Mouse (Mus musculus) brown adipose tissue, adult 24 weeks (tissue): ENCODE results near the gene Aacs. TPM values are rescaled to one million over a fixed set of nuclear protein-coding genes. Genes with fewer than 3 reads are reported as not detected.
"Not testable (repeated sequence)": the region's sequence is repeated elsewhere in the genome, so short reads cannot be mapped to it uniquely, and the experiment has no call there.

Experiments used
- H3K27ac ChIP-seq: fragments of 200-500 bp; replicated peaks from 2 replicates; pipeline ENCODE4 v1.5.1; 2012; ENCODE audit warnings: low read depth, mild to moderate bottlenecking, low read length
- H3K4me1 ChIP-seq: fragments of 200-500 bp; 2 replicates; pipeline ENCODE4 v1.6.1; 2012; ENCODE audit warnings: low read length, mixed read lengths; ENCODE audit not compliant: control insufficient read depth, insufficient read depth, insufficient read length
- H3K4me3 ChIP-seq: fragments of 200-500 bp; 2 replicates; pipeline ENCODE4 v1.5.1; 2012; ENCODE audit warnings: low read depth, mild to moderate bottlenecking, low read length, moderate library complexity; ENCODE audit not compliant: insufficient read depth
- polyA plus RNA-seq: library from polyadenylated mRNA; stranded (reverse); fragments of >200 nt; gene quantifications from 2 replicates; pipeline ENCODE4 v1.2.4, GENCODE M21; 2012; ENCODE audit not compliant: missing spikeins, insufficient read depth, insufficient read length

The Aacs gene
- polyA plus RNA-seq, result 151 and 265 TPM in 2 replicates

GRCm38 (mm10) chr5:125475601-125476285 lies at the start of gene Aacs:
TSS of gene Aacs (plus strand) at chr5:125475814.
- peaks cover 14% of the 10 kb centered on the region for H3K4me1 ChIP-seq
- H3K4me3 ChIP-seq, result peak within 1 kb of the TSS; percentile 64
- peak within 1 kb of the TSS; percentile 12; the same call in 1 of the 2 replicates for H3K27ac ChIP-seq

DNA sequence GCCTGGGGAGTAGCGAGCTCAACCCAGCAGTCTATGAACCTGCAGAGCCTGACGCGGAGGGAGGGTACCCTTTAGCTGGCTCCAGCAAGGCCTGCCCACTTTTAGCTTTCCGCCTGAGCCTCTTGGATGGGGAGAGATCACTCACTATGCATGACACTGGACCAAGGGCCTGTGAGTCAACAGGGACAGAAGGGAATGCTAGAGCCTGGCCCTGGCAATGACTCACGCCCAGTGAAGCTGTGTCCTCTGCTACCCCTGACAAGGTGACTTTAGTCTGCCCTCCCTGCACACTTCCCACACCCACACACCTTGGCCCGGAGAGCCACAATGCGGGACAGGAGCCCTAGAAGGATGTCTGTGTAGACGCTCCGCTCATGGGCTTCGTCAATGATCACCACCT lies 49.3 kb upstream of the Aacs start:
- H3K4me3 ChIP-seq, result no peak overlapping the region
- no peak overlapping the region for H3K27ac ChIP-seq
- no peaks in the 10 kb centered on the region for H3K4me1 ChIP-seq

DNA sequence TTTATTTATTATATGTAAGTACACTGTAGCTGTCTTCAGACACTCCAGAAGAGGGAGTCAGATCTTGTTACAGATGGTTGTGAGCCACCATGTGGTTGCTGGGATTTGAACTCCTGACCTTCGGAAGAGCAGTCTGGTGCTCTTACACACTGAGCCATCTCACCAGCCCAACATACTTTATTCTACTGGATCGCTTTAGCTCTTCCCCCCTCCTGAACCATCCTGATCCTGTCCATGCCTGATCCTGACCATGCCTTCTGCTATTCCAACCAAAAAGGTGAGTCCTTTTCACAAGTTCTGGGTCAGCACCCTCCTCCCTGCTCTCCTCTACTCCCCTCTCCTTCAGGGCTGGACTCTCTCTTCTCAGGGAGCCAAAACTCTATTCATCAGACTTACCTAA lies 43.3 kb upstream of the Aacs start:
- not testable (repeated sequence) for H3K27ac ChIP-seq, H3K4me1 ChIP-seq, H3K4me3 ChIP-seq

DNA sequence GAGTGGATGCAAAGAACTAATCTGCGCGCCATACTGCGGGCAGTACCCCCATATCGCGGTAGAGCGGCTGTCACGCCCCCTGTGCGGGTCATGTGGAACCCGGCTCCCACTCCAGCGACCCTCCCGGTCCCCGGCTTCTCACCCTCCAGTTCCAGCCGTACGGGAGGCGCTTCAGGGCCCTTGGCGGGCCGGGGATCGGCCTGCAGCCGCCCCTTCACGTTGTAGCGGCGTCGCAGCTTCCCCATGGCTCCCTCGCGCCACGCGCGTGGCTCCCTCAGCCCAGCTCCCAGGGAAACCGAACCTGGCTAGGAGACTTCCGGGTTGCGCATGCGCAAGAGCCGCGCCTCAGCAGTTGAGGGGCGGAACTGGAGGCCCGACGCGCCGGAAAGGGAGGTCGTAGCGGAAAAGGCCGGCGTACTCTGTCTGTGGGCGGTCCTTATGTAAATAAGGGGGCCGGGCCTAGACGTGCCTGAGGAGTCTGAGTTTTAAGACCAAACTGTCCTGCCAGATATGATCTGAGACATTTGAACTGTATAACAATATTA lies 41.7 kb upstream of the Aacs start, which contains the start of gene Dhx37:
TSS of gene Dhx37 (minus strand) at position 329 of the 545 bp plus-strand sequence.
- H3K4me3 ChIP-seq, result peak within 1 kb of the TSS; percentile 86
- H3K27ac ChIP-seq, result peak within 1 kb of the TSS; percentile 31
- H3K4me1 ChIP-seq, result peaks cover 3% of the 10 kb centered on the region; the same call in 1 of the 2 replicates

DNA sequence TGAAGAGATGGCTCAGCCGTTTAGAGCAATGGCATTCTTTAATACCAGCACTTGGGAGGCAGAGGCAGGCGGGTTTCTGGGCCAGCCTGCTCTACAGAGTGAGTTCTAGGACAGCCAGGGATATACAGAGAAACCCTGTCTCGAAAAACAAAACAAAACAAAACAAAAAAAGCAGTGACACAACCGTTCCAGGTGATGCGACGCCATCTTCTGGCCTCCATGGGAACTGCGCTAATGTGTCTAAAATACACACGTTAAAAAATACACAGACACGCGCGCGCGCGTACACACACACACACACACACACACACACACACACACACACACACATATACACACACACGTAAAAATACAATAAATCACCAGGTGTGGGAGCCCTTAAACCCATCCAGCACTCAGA lies 41.3 kb upstream of the Aacs start:
- Histone ChIP-seq H3K4me3 (0 out of 2 replicates have a peak overlapping the region, but pooled peaks have one; percentile 18), H3K27ac (peak overlapping the region; percentile 31; the same call in 1 of the 2 replicates)
- H3K4me1 ChIP-seq, result not testable (repeated sequence)

GRCm38 (mm10) chr5:125440583-125441233 lies 34.9 kb upstream of the Aacs start:
- H3K27ac ChIP-seq, result peak overlapping the region; percentile 35
- H3K4me3 ChIP-seq, result peak overlapping the region; percentile 72
- H3K4me1 ChIP-seq, result no peaks in the 10 kb centered on the region

DNA sequence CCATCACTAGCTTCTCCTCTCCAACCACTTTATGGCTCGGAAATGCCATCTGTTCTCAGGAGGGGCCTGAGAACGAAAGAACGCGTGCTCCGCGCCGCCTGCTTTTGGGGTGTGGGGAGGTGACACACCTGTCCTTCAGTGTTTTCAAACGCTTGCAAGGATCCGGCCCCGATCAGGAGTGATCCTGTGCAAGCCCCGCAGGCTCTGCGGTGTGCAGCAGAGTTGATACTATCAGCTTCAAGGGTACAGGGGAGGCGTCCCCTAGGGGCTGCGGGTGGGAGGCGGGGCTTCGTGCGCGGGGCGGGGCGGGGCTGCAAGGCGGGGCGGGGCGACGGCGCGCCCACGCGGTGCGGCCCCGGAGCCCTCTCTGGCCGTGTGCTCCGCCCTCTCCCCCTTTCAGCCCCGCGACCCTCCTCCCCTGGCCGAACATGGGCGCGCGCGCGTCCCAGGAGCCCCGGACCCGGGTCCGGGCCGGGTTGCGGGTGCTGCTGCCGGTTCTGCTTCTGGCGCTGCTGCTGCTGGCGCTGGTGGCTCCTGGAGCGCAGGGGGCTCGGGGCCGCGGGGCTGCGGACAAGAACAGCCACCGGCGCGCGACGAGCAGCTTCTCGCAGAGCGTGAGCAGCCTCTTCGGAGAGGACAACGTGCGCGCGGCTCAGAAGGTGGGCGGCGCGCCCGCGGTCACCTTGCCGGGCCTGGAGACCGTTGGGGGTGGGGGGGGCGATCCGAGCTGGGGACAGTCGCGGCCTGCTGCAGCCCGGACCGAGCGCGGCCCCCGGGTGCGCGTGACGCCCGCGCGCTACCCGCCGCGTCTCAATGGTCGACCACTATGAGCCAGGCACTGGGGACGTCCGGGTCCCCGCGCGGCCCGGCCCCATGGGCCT lies 34.1 kb upstream of the Aacs start, which contains the start of gene Bri3bp:
TSS of gene Bri3bp (plus strand) at position 335 of the 881 bp plus-strand sequence.
- no peaks in the 10 kb centered on the region for H3K4me1 ChIP-seq
- peak within 1 kb of the TSS; percentile 35 for H3K27ac ChIP-seq
- H3K4me3 ChIP-seq, result peak within 1 kb of the TSS; percentile 87

- 0 out of 2 replicates have a peak overlapping the region, but pooled peaks have one; percentile 27 for H3K27ac ChIP-seq
- no peaks in the 10 kb centered on the region for H3K4me1 ChIP-seq
These were observed 33.2 kb upstream of the Aacs start for GRCm38 (mm10) chr5:125442136-125442995.

DNA sequence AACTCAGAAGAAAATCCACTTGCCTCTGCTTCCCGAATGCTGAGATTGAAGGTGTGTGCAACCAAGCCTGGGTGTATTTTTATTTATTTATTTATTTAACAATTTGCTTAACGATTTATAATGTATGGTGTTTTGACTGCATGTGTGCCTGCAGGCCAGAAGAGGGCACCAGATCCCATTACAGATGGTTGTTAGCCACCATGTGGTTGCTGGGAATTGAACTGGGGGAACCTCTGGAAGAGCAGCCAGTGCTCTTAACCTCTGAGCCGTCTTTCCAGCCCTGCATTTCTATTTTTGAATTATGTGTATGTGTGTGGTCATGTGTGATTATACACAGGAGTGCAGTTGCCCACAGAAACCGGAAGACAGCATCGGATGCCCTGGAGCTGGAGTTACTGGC lies 32.3 kb upstream of the Aacs start:
- Histone ChIP-seq H3K4me1 (no peaks in the 10 kb centered on the region), H3K27ac (no peak overlapping the region), H3K4me3 (no peak overlapping the region)

More at GRCm38 (mm10) chr5:125442136-125442995, 33.2 kb upstream of the Aacs start:
- H3K4me3 ChIP-seq, result peak overlapping the region; percentile 87

- Histone ChIP-seq H3K4me3 (no peak overlapping the region), H3K4me1 (no peaks in the 10 kb centered on the region), H3K27ac (no peak overlapping the region)
These were observed 31.7 kb upstream of the Aacs start for GRCm38 (mm10) chr5:125443915-125444314.

GRCm38 (mm10) chr5:125444554-125444953 lies 31.1 kb upstream of the Aacs start:
- H3K27ac ChIP-seq, result no peak overlapping the region
- no peaks in the 10 kb centered on the region for H3K4me1 ChIP-seq
- no peak overlapping the region for H3K4me3 ChIP-seq

- no peak overlapping the region for H3K4me3 ChIP-seq
- no peak overlapping the region for H3K27ac ChIP-seq
- peaks cover 3% of the 10 kb centered on the region; the same call in 1 of the 2 replicates for H3K4me1 ChIP-seq
These were observed 29.3 kb upstream of the Aacs start for GRCm38 (mm10) chr5:125446344-125446743.

GRCm38 (mm10) chr5:125448026-125448425 lies 27.6 kb upstream of the Aacs start:
- peaks cover 10% of the 10 kb centered on the region for H3K4me1 ChIP-seq
- H3K4me3 ChIP-seq, result no peak overlapping the region
- 0 out of 2 replicates have a peak overlapping the region, but pooled peaks have one; percentile 23 for H3K27ac ChIP-seq

GRCm38 (mm10) chr5:125448631-125449030 lies 27.0 kb upstream of the Aacs start:
- peaks cover 10% of the 10 kb centered on the region for H3K4me1 ChIP-seq
- no peak overlapping the region for H3K4me3 ChIP-seq
- H3K27ac ChIP-seq, result no peak overlapping the region
